Mouse (Mus musculus) erythroblast, embryonic 14.5 days (primary cell): ENCODE results near the gene Plcxd1.
"Not testable (repeated sequence)": the region's sequence is repeated elsewhere in the genome, so short reads cannot be mapped to it uniquely, and the experiment has no call there.

Experiments
- GATA1 ChIP-seq: IDR thresholded peaks from 2 replicates; pipeline ENCODE4 v1.6.1; 2012; ENCODE audit warnings: low read length, inconsistent platforms, mixed read lengths
- TAL1 ChIP-seq: IDR thresholded peaks from 3 replicates; pipeline ENCODE4 v1.6.1; 2012; ENCODE audit warnings: low read length, inconsistent platforms, mixed read lengths

DNA sequence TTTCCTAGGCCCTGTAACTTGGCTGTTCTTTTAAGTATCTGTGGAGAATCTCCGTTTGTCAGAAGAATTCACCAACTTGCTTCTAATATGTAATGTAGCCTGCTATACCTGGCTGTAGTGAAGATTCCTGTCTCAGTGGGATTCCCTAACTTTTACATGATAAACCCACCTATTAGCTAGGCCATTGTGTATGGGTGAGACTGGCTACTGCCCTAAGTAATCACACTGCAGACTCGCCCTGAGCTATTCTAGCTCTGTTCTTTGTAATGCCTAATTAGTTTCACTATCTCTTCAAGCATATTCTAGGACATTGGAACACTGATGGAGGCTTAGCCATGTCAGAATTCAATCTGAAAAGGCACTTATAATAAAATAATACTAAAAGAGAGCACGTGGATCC is 22.6 kb downstream of the Plcxd1 start:
- TF ChIP-seq GATA1, TAL1: not testable (repeated sequence)
